Mouse (Mus musculus): Measurements from ENCODE around the gene Gm49361.

DNA sequence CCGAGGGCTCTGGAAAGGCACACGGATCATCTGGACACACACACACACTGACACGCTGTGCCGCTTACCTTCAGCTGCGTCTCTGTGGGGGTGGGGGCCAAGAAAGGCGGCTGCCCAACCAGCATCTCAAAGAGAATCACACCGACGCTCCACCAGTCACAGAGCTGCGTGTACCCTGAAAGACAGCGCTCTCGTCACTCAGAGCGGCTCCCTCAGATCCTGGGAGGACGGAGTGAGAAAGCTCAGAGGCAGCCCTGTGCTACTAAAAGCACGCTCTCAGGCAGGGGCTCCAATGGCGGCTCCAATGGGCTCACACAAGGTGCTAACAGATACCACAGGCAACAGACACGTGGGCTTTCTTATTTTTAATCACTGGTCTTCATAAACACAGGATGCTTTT is 51.7 kb downstream of the Gm49361 start:
- TF ChIP-seq TCF12 (IDR thresholded peaks at IDR 0.05; ENCODE audit: insufficient read depth, poor library complexity, severe bottlenecking) (no peak), POLR2A (IDR thresholded peaks at IDR 0.05; ENCODE audit: insufficient read length, low read depth) (no peak), E2F4 (IDR thresholded peaks at IDR 0.05; ENCODE audit: insufficient read depth) (no peak), MAX (IDR thresholded peaks at IDR 0.05; ENCODE audit: low read depth) (no peak), MYOD1 (IDR thresholded peaks at IDR 0.05; ENCODE audit: control insufficient read depth in 1 of 3, insufficient read length in 2 of 3, low read depth in 2 of 3) (no peak), MYOG (IDR thresholded peaks at IDR 0.05; ENCODE audit: control insufficient read depth in 1 of 3, insufficient read depth in 1 of 3, insufficient read length in 2 of 3, low read depth in 2 of 3) (no peak), TCF3 (IDR thresholded peaks at IDR 0.05; ENCODE audit: insufficient read length, low read depth) (no peak)
